Mouse (Mus musculus): ENCODE measurements around the gene Gpr3. TPM values are rescaled to one million over a fixed set of nuclear protein-coding genes. Genes with fewer than 3 reads are reported as not detected.

Gpr3 gene
- total RNA-seq, 2 experiments from 2014 or later, result not detected

GRCm38 (mm10) chr4:133170616-133171015 lies 41.7 kb downstream of the Gpr3 start:
- peak in 1 of 2 experiments; percentile 42 for DNase-seq

- peak; percentile 42 to 75 for DNase-seq
Observed at GRCm38 (mm10) chr4:133170056-133170524, 42.2 kb downstream of the Gpr3 start.

- DNase-seq, result peak; percentile 79 to 89
Observed at GRCm38 (mm10) chr4:133169237-133170055, 42.9 kb downstream of the Gpr3 start.

GRCm38 (mm10) chr4:133166773-133167172 lies 45.6 kb downstream of the Gpr3 start:
- no peak for DNase-seq

- no peak for DNase-seq
Observed at GRCm38 (mm10) chr4:133162196-133162595, 50.1 kb downstream of the Gpr3 start.

- DNase-seq, result no peak
Observed at GRCm38 (mm10) chr4:133160821-133161220, 51.5 kb downstream of the Gpr3 start.

- no peak for DNase-seq
Observed at GRCm38 (mm10) chr4:133160211-133160610, 52.1 kb downstream of the Gpr3 start.

- DNase-seq, result peak in 1 of 2 experiments; percentile 45
Observed at GRCm38 (mm10) chr4:133159646-133160045, 52.7 kb downstream of the Gpr3 start.

Small RNA genes lying within 50 kb of the gene (microRNA-seq; reads per million reads assigned to microRNA genes)
- gene Mir7017, result 0 to 0.38 reads per million in 2 experiments

Other genes starting within 250 kb of the Gpr3 start
- gene Fgr, start 238.4 kb downstream of the Gpr3 start, total RNA-seq (2021), result under 1 TPM; 0.57 to 0.69 TPM
- gene Ahdc1, start 201.3 kb downstream of the Gpr3 start, total RNA-seq (2021), result 10 to 100 TPM; 36.3 to 38.5 TPM
- gene Wasf2, start 82.0 kb downstream of the Gpr3 start, total RNA-seq (2021), result 10 to 100 TPM; 77.8 to 88.8 TPM
- not detected for gene Cd164l2, start 405 bp downstream of the Gpr3 start, total RNA-seq (2021)
- gene Map3k6, start 28.3 kb upstream of the Gpr3 start, total RNA-seq (2021), result 10 to 100 TPM; 22.5 to 30.1 TPM
- under 1 TPM; 0.22 to 0.72 TPM for gene Sytl1, start 50.6 kb upstream of the Gpr3 start, total RNA-seq (2021)
- 10 to 100 TPM; 32.7 to 34.6 TPM for gene Tmem222, start 65.3 kb upstream of the Gpr3 start, total RNA-seq (2021)
- 10 to 100 TPM; 71.9 to 73.6 TPM for gene Wdtc1, start 140.9 kb upstream of the Gpr3 start, total RNA-seq (2021)
- gene Slc9a1, start 157.2 kb upstream of the Gpr3 start, total RNA-seq (2021), result 10 to 100 TPM; 17.6 to 19.6 TPM